Mouse (Mus musculus) brain, embryonic 14.5 days (tissue): ENCODE measurements around the gene Stfa2l1.
"Not testable (repeated sequence)": the region's sequence is repeated elsewhere in the genome, so short reads cannot be mapped to it uniquely, and the experiment has no call there.

Source experiments
- CTCF ChIP-seq: fragments of 200-500 bp; IDR thresholded peaks from 2 replicates; pipeline ENCODE4 v1.5.1; 2012; ENCODE audit warnings: inconsistent platforms, mild to moderate bottlenecking, moderate library complexity, borderline replicate concordance; ENCODE audit not compliant: insufficient read depth, insufficient read length; ENCODE audit errors: extremely low read depth
- POLR2A ChIP-seq: fragments of 200-500 bp; IDR thresholded peaks from 2 replicates; pipeline ENCODE4 v1.6.1; 2012; ENCODE audit warnings: mild to moderate bottlenecking, inconsistent platforms, borderline replicate concordance; ENCODE audit not compliant: poor library complexity, insufficient read depth, insufficient read length, severe bottlenecking; ENCODE audit errors: extremely low read depth

DNA sequence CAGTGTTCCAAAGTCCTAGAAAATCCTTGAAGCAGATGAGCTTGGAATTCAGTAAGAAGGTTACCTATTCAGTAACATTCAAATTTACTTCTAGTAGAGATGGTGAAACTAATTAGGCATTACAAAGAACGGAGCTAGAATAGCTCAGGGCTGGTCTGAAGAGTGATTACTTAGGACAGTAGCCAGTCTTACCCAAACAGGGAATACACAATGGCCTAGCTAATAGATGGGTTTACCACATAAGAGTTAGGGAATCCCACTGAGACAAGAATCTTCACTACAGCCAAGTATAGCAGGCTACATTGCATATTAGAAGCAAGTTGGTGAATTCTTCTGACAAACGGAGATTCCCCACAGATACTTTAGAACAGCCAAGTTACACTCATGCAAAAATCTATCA is 49.1 kb downstream of the Stfa2l1 start:
- TF ChIP-seq POLR2A, CTCF: not testable (repeated sequence)
